Mouse (Mus musculus): Measurements from ENCODE around the gene Clec9a.

- TF ChIP-seq CTCF (IDR thresholded peaks at IDR 0.05; ENCODE audit: extremely low read depth, insufficient read depth, insufficient read length, insufficient replicate concordance) (no peak), POLR2A (IDR thresholded peaks at IDR 0.05; ENCODE audit: low read depth, low read length) (no peak)
Measured at GRCm38 (mm10) chr6:129399945-129400344, 8.7 kb upstream of the Clec9a start.
